Mouse (Mus musculus): Measurements from ENCODE around the gene Olfr826. TPM values are rescaled to one million over a fixed set of nuclear protein-coding genes. Genes with fewer than 3 reads are reported as not detected.

Gene Olfr826
- total and polyA plus RNA-seq, 3 experiments = not detected

DNA sequence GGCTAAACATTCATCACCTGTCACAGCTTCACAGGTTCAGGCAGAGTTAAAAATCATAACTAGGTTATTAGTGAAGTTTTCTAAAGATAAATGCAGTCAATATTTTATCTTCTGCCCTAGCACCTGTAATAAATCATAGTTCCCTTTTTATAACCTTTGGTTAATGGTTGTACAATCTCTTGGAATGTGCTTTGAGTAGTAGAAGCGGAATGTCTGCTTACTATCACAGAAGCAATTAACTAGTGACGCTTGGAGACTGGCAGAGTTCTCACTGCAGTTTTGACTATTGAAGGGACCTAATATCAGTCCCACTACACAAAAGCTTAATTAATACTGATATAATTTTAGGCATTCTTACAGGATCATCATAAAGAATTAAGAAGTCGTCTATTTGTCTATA is 41.0 kb upstream of the Olfr826 start:
- Histone ChIP-seq H3K36me3 (replicated peaks in 1 of 2; ENCODE audit: control insufficient read depth in 1 of 2, insufficient read depth in 1 of 2, low read length in 1 of 2) (no peaks in the 10 kb centered on the region), H3K27ac (ENCODE audit: insufficient read depth, low read depth) (no peak overlapping the region), H3K4me2 (ENCODE audit: insufficient read depth, low read depth, poor library complexity, severe bottlenecking) (no peak overlapping the region), H3K79me2 (replicated peaks; ENCODE audit: control insufficient read depth, extremely low read depth, insufficient read depth, poor library complexity, severe bottlenecking) (no peaks in the 10 kb centered on the region), H3K4me3 (replicated peaks in 1 of 3; ENCODE audit: low read depth in 2 of 3, low read length in 2 of 3, poor library complexity in 1 of 3) (no peak overlapping the region), H3K27me3 (replicated peaks) (no peaks in the 10 kb centered on the region), H3K9me3 (replicated peaks; ENCODE audit: low read length) (no peaks in the 10 kb centered on the region), H3K9ac (ENCODE audit: insufficient read depth, low read depth) (no peak overlapping the region), H3K4me1 (ENCODE audit: control insufficient read depth in 1 of 2, insufficient read depth in 2 of 2) (no peaks in the 10 kb centered on the region; a peak in 1 of 4 replicates)
- no peak for DNase-seq (ENCODE audit: extremely low read depth)
- dilution Hi-C loops (cut with MboI; ENCODE audit: extremely low pct_ligation_motif_present, extremely low pct_unique_long_range_greater_than_20kb, low sequenced_read_pairs) (no loop called here), in situ Hi-C loops (cut with MboI; ENCODE audit: low pct_ligation_motif_present, low pct_unique_long_range_greater_than_20kb, low sequenced_read_pairs) (loop anchor here (5.0 kb wide), 1 partner anchor 72 kb away; no protein-coding TSS in a partner anchor)
- TF ChIP-seq E2F4 (IDR thresholded peaks at IDR 0.05; ENCODE audit: insufficient replicate concordance, low read depth, low read length) (no peak), KAT2A (IDR thresholded peaks at IDR 0.05; ENCODE audit: insufficient replicate concordance, low read length) (no peak), JUN (IDR thresholded peaks at IDR 0.05; ENCODE audit: insufficient read depth, low read depth, low read length) (no peak), SMC3 (IDR thresholded peaks at IDR 0.05; ENCODE audit: low read depth, low read length) (no peak), BHLHE40 (IDR thresholded peaks at IDR 0.05; ENCODE audit: low read depth, low read length) (no peak), TCF12 (IDR thresholded peaks at IDR 0.05; ENCODE audit: low read depth, low read length) (no peak), ZKSCAN1 (IDR thresholded peaks at IDR 0.05; ENCODE audit: borderline replicate concordance, low read depth, low read length) (no peak), TBP (conservative IDR thresholded peaks at IDR 0.05; ENCODE audit: low read depth, low read length) (no peak), NRF1 (IDR thresholded peaks at IDR 0.05; ENCODE audit: low read depth, low read length) (no peak), NELFE (IDR thresholded peaks at IDR 0.05; ENCODE audit: low read depth, low read length) (no peak), ELF1 (IDR thresholded peaks at IDR 0.05; ENCODE audit: low read depth, low read length) (no peak), HCFC1 (IDR thresholded peaks at IDR 0.05; ENCODE audit: low read depth, low read length) (no peak), PAX5 (IDR thresholded peaks at IDR 0.05; ENCODE audit: low read length) (no peak), JUND (conservative IDR thresholded peaks at IDR 0.05; ENCODE audit: low read depth, low read length) (no peak)

DNA sequence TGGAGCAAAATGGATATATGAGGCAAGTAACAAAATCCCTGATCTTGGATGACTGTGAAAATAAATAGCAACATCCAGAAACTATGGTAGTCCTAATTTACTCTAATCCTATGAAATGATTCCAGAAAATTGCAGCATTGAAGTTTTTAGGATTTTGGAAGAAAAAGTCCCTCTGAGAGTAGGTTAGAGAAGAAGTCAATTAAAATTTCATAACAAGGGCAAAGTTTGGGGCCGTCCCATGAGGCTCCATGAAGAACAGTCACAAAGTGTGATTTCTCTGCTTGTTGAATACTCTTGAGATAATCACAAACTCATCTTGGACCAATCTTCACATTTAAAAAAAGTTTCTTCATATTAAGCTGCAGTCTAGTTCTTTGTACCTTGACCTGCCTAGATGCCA is 30.3 kb upstream of the Olfr826 start, which contains the start of gene Olfr827:
TSS of gene Olfr827 (minus strand) at position 101 of the 400 bp plus-strand sequence.
- no peak within 1 kb of the TSS for H3K4me2 ChIP-seq (ENCODE audit: insufficient read depth, low read depth, poor library complexity, severe bottlenecking)
- DNase-seq (ENCODE audit: extremely low read depth) = no peak
- H3K36me3 ChIP-seq (replicated peaks in 1 of 2; ENCODE audit: control insufficient read depth in 1 of 2, insufficient read depth in 1 of 2, low read length in 1 of 2) = no peaks in the 10 kb centered on the region
- H3K9me3 ChIP-seq (replicated peaks; ENCODE audit: low read length) = no peaks in the 10 kb centered on the region
- H3K27ac ChIP-seq (ENCODE audit: insufficient read depth, low read depth) = no peak within 1 kb of the TSS
- H3K4me1 ChIP-seq (ENCODE audit: control insufficient read depth in 1 of 2, insufficient read depth in 2 of 2) = no peaks in the 10 kb centered on the region
- H3K79me2 ChIP-seq (replicated peaks; ENCODE audit: control insufficient read depth, extremely low read depth, insufficient read depth, poor library complexity, severe bottlenecking) = no peaks in the 10 kb centered on the region
- no peak within 1 kb of the TSS for H3K9ac ChIP-seq (ENCODE audit: insufficient read depth, low read depth)
- TF ChIP-seq NRF1 (IDR thresholded peaks at IDR 0.05; ENCODE audit: low read depth, low read length) (no peak), NELFE (IDR thresholded peaks at IDR 0.05; ENCODE audit: low read depth, low read length) (no peak), MAX (IDR thresholded peaks at IDR 0.05; ENCODE audit: low read length) (no peak), RCOR1 (conservative IDR thresholded peaks at IDR 0.05; ENCODE audit: low read depth, low read length) (no peak), TBP (conservative IDR thresholded peaks at IDR 0.05; ENCODE audit: low read depth, low read length) (no peak), SIN3A (IDR thresholded peaks at IDR 0.05; ENCODE audit: low read length) (no peak), EP300 (IDR thresholded peaks at IDR 0.05; ENCODE audit: low read length) (no peak), MAZ (IDR thresholded peaks at IDR 0.05; ENCODE audit: low read depth, low read length) (no peak), IRF4 (IDR thresholded peaks at IDR 0.05; ENCODE audit: low read depth, low read length) (no peak), JUN (IDR thresholded peaks at IDR 0.05; ENCODE audit: insufficient read depth, low read depth, low read length) (no peak), JUND (conservative IDR thresholded peaks at IDR 0.05; ENCODE audit: low read depth, low read length) (no peak)
- in situ Hi-C loops (cut with MboI; ENCODE audit: low pct_ligation_motif_present, low pct_unique_long_range_greater_than_20kb, low sequenced_read_pairs) (no loop called here), dilution Hi-C loops (cut with MboI; ENCODE audit: extremely low pct_ligation_motif_present, extremely low pct_unique_long_range_greater_than_20kb, low sequenced_read_pairs) (no loop called here)
- no peak within 1 kb of the TSS for H3K4me3 ChIP-seq (replicated peaks in 1 of 3; ENCODE audit: low read depth in 2 of 3, low read length in 2 of 3, poor library complexity in 1 of 3)
- no peaks in the 10 kb centered on the region for H3K27me3 ChIP-seq (replicated peaks)
